Mouse (Mus musculus): ENCODE results near the gene Nr1d1.

Gene Nr1d1

GRCm38 (mm10) chr11:98769007-98769954 lies 5.9 kb downstream of the Nr1d1 start:
- peak; percentile 12 for DNase-seq

- DNase-seq: no peak
Observed at GRCm38 (mm10) chr11:98768127-98769006, 6.8 kb downstream of the Nr1d1 start.

GRCm38 (mm10) chr11:98767713-98768112 lies 7.4 kb downstream of the Nr1d1 start:
- no peak for DNase-seq

GRCm38 (mm10) chr11:98767276-98767675 lies 7.9 kb downstream of the Nr1d1 start:
- no peak for DNase-seq

GRCm38 (mm10) chr11:98766816-98767215 lies 8.3 kb downstream of the Nr1d1 start:
- DNase-seq: no peak

GRCm38 (mm10) chr11:98766346-98766745 lies 8.8 kb downstream of the Nr1d1 start:
- no peak for DNase-seq

GRCm38 (mm10) chr11:98765421-98766309 lies 9.5 kb downstream of the Nr1d1 start:
- DNase-seq: no peak

- DNase-seq: no peak
Observed at GRCm38 (mm10) chr11:98764746-98765145, 10.4 kb downstream of the Nr1d1 start.

GRCm38 (mm10) chr11:98764091-98764490 lies 11.0 kb downstream of the Nr1d1 start:
- DNase-seq: no peak

- DNase-seq: no peak
Observed at GRCm38 (mm10) chr11:98763502-98763861, 11.7 kb downstream of the Nr1d1 start.

- DNase-seq: peak; percentile 73
Observed at GRCm38 (mm10) chr11:98762756-98763501, 12.2 kb downstream of the Nr1d1 start.

GRCm38 (mm10) chr11:98761939-98762338 lies 13.2 kb downstream of the Nr1d1 start:
- DNase-seq: no peak

GRCm38 (mm10) chr11:98756711-98757110 lies 18.4 kb downstream of the Nr1d1 start:
- no peak for DNase-seq

GRCm38 (mm10) chr11:98755726-98756380 lies 19.3 kb downstream of the Nr1d1 start:
- no peak for DNase-seq

- peak; percentile 60 for DNase-seq
Observed at GRCm38 (mm10) chr11:98754621-98755181, 20.4 kb downstream of the Nr1d1 start.

- DNase-seq: peak; percentile 38
Observed at GRCm38 (mm10) chr11:98754151-98754620, 20.9 kb downstream of the Nr1d1 start.

- no peak for DNase-seq
Observed at GRCm38 (mm10) chr11:98753264-98753663, 21.9 kb downstream of the Nr1d1 start.

- DNase-seq: no peak
Observed at GRCm38 (mm10) chr11:98752562-98753140, 22.5 kb downstream of the Nr1d1 start.

- no peak for DNase-seq
Observed at GRCm38 (mm10) chr11:98751221-98751782, 23.8 kb downstream of the Nr1d1 start.

All from layer of hippocampus, adult 9-11 months (tissue).